Mouse (Mus musculus) intestine, embryonic 16.5 days (tissue): ENCODE measurements at regions not wholly inside any gene's neighbourhood (a gene's known extent, or its start where the extent isn't known, plus 50 kb on each side); places are given as distances from the start of the nearest gene placed in this dataset.

ENCODE experiments used
- ATAC-seq: fragments of 200-750 bp; cut with Nextera tagmentation; 2 replicates; pipeline ENCODE4 v1.8.0; 2017; ENCODE audit warnings: moderate TSS enrichment, moderate library complexity
- H3K27ac ChIP-seq: fragments of 300-500 bp; sonication (generic); 2 replicates; pipeline ENCODE4 v1.5.1; 2014; ENCODE audit warnings: mild to moderate bottlenecking, low read length
- H3K27me3 ChIP-seq: fragments of 300-500 bp; sonication (generic); replicated peaks from 2 replicates; pipeline ENCODE4 v1.6.1; 2014; ENCODE audit warnings: low read length, control low read depth, mixed read lengths; ENCODE audit not compliant: control insufficient read depth, insufficient read depth
- H3K36me3 ChIP-seq: fragments of 300-500 bp; sonication (generic); 2 replicates; pipeline ENCODE4 v1.6.1; 2014; ENCODE audit warnings: low read length, control low read depth; ENCODE audit not compliant: control insufficient read depth, insufficient read depth
- H3K4me1 ChIP-seq: fragments of 300-500 bp; sonication (generic); 2 replicates; pipeline ENCODE4 v1.6.1; 2014; ENCODE audit warnings: low read length, control low read depth, mixed read lengths; ENCODE audit not compliant: control insufficient read depth, insufficient read depth
- H3K4me2 ChIP-seq: fragments of 300-500 bp; sonication (generic); 2 replicates; pipeline ENCODE4 v1.6.1; 2014; ENCODE audit warnings: low read depth, low read length, control low read depth
- H3K4me3 ChIP-seq: fragments of 300-500 bp; sonication (generic); 2 replicates; pipeline ENCODE4 v1.5.1; 2014; ENCODE audit warnings: mild to moderate bottlenecking, low read length
- H3K9ac ChIP-seq: fragments of 300-500 bp; sonication (generic); 2 replicates; pipeline ENCODE4 v1.6.1; 2014; ENCODE audit warnings: low read depth, low read length
- H3K9me3 ChIP-seq: fragments of 300-500 bp; sonication (generic); 2 replicates; pipeline ENCODE4 v1.6.1; 2016; ENCODE audit warnings: low read length, control low read depth; ENCODE audit not compliant: control insufficient read depth
- WGBS: fragments of 180-500 bp; shearing (Covaris S2); extraction: QIAGEN DNeasy Blood & Tissue Kit; methylation state at CpG from one replicate; pipeline ENCODE4 v1.1.7; 2014; 5-methylcytosine and 5-hydroxymethylcytosine counted together

DNA sequence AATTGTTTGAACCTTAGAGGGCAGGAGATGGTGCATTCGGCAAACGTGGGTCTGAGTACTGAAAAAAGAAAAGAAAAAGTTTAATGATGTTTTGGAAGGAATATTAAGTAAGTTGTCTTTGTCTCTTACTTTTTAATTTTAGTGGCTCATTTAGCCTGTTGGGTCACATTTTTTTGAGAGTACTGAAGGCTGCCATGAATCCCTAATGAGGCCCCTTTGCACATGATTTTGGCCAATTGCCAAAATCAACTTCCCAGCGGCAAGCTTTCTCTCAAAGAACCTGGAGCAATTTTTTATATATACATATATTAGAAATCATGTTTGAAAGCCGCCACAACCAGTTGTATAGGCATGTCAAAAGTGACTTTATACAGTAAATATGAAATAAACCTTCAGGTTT, 100.9 kb downstream of the Gm11146 start:
- Histone ChIP-seq H3K9me3 (no peaks in the 10 kb centered on the region), H3K27me3 (no peaks in the 10 kb centered on the region), H3K27ac (peak overlapping the region; percentile 77; the same call in 1 of the 2 replicates), H3K36me3 (no peaks in the 10 kb centered on the region), H3K4me3 (peak overlapping the region; percentile 24), H3K9ac (no peak overlapping the region; the same call in 1 of the 2 replicates), H3K4me2 (peak overlapping the region; percentile 45), H3K4me1 (0 out of 2 replicates have a peak, but pooled peaks cover 5% of the 10 kb centered on the region)
- WGBS = 37% methylated on average over 4 of the region's 4 CpGs
- no peak for ATAC-seq

DNA sequence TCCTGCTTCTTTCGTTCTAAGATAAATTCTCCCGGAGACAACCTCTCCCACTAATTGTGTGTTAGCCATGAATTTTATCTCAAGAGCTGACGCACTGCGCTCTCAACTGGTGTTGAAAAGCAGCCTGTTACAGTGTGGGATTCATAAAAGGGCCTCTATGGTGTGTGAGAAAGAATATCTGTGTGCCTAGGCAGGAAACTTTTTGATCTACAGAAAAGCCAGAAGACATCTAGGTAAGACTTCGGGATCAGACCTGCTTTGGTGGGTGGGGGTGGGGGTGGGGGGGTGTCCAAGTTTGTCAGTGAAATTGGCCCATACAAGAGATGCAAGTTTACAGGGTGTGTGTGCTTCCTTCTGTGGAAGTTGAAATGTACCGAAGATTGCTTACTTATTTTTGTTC, 101.5 kb downstream of the Gm11146 start:
- Histone ChIP-seq H3K9me3 (no peaks in the 10 kb centered on the region), H3K27ac (peak overlapping the region; percentile 77), H3K4me1 (0 out of 2 replicates have a peak, but pooled peaks cover 5% of the 10 kb centered on the region), H3K9ac (peak overlapping the region; percentile 46), H3K36me3 (no peaks in the 10 kb centered on the region), H3K27me3 (no peaks in the 10 kb centered on the region), H3K4me3 (peak overlapping the region; percentile 24), H3K4me2 (peak overlapping the region; percentile 45)
- 38% methylated on average over 6 of the region's 6 CpGs for WGBS
- ATAC-seq = peak; percentile 82

GRCm38 (mm10) chr16:77499537-77500301, 102.2 kb downstream of the Gm11146 start:
- peak overlapping the region; percentile 24; the same call in 1 of the 2 replicates for H3K4me3 ChIP-seq
- no peaks in the 10 kb centered on the region for H3K36me3 ChIP-seq
- H3K4me1 ChIP-seq = 0 out of 2 replicates have a peak, but pooled peaks cover 5% of the 10 kb centered on the region
- H3K4me2 ChIP-seq = peak overlapping the region; percentile 34
- H3K27me3 ChIP-seq = no peaks in the 10 kb centered on the region
- H3K9ac ChIP-seq = no peak overlapping the region
- peak overlapping the region; percentile 46; the same call in 1 of the 2 replicates for H3K27ac ChIP-seq
- ATAC-seq = peak; percentile 98
- WGBS = 36% methylated on average over 18 of the region's 18 CpGs
- H3K9me3 ChIP-seq = no peaks in the 10 kb centered on the region

GRCm38 (mm10) chr16:77495310-77495709, 106.6 kb downstream of the Gm11146 start:
- Histone ChIP-seq H3K4me1 (no peaks in the 10 kb centered on the region), H3K9ac (no peak overlapping the region), H3K9me3 (no peaks in the 10 kb centered on the region), H3K27me3 (no peaks in the 10 kb centered on the region), H3K27ac (no peak overlapping the region), H3K4me3 (no peak overlapping the region), H3K4me2 (no peak overlapping the region), H3K36me3 (no peaks in the 10 kb centered on the region)
- no peak for ATAC-seq
- WGBS = 95% methylated on average over 7 of the region's 7 CpGs

GRCm38 (mm10) chr16:77494042-77494441, 107.9 kb downstream of the Gm11146 start:
- 79% methylated on average over 7 of the region's 7 CpGs for WGBS
- Histone ChIP-seq H3K9ac (no peak overlapping the region), H3K36me3 (no peaks in the 10 kb centered on the region), H3K4me2 (no peak overlapping the region), H3K4me1 (no peaks in the 10 kb centered on the region), H3K4me3 (no peak overlapping the region), H3K27me3 (no peaks in the 10 kb centered on the region), H3K9me3 (no peaks in the 10 kb centered on the region), H3K27ac (no peak overlapping the region)
- no peak for ATAC-seq

- Histone ChIP-seq H3K9ac (no peak overlapping the region), H3K27me3 (no peaks in the 10 kb centered on the region), H3K9me3 (no peaks in the 10 kb centered on the region), H3K36me3 (no peaks in the 10 kb centered on the region), H3K27ac (no peak overlapping the region), H3K4me2 (no peak overlapping the region), H3K4me1 (no peaks in the 10 kb centered on the region), H3K4me3 (no peak overlapping the region)
- ATAC-seq = no peak
- WGBS = 94% methylated on average over 1 of the region's 1 CpGs
These were observed 113.7 kb downstream of the Gm11146 start for GRCm38 (mm10) chr16:77488155-77488554.

DNA sequence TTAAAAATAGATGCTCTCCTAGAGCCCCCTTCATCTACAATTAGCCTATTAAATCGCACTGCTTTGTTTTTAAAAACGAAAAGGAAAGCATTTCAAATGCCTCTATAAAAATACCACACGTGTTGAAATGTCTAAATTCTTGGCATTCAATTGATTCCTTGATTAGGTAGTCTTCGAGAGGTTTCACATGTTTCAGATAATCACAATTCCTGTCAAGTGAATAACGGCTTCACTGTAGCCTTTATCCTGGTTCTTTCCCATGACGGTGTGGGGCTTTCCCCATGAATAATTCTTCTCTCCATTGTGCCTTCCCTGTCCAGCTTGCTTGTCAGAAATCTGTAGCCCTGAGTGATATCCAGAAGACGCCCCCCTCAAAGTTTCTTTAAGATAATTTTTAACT, 122.1 kb downstream of the Gm11146 start:
- 69% methylated on average over 7 of the region's 7 CpGs for WGBS
- ATAC-seq = no peak
- no peaks in the 10 kb centered on the region for H3K27me3 ChIP-seq

DNA sequence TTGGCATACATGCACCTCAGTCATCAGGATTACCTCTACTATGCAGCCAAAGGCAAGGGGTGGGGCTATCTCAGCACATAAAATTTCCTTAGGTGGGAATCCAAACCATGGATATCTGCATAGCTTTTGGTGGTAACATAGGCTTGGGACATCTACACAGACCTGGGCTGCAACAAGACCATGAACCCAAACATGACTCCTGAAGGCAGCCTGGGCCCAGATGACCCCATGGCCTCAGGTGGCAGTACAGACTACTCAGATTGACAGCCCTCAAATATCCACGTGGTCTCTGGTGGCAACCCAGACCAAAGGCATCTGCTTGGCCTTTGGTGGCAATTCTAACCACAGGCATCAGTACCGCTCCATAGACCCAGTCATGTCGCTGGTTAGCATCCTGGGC, 130.0 kb downstream of the Gm11146 start:
- Histone ChIP-seq H3K36me3 (no peaks in the 10 kb centered on the region), H3K4me1 (no peaks in the 10 kb centered on the region), H3K9ac (no peak overlapping the region), H3K4me3 (no peak overlapping the region), H3K9me3 (no peaks in the 10 kb centered on the region), H3K4me2 (no peak overlapping the region), H3K27me3 (no peaks in the 10 kb centered on the region), H3K27ac (no peak overlapping the region)
- 94% methylated on average over 3 of the region's 3 CpGs for WGBS
- no peak for ATAC-seq

More for the DNA sequence above, 122.1 kb downstream of the Gm11146 start:
- H3K4me1 ChIP-seq = no peaks in the 10 kb centered on the region
- no peak overlapping the region for H3K27ac ChIP-seq
- H3K4me2 ChIP-seq = no peak overlapping the region
- H3K4me3 ChIP-seq = no peak overlapping the region
- H3K36me3 ChIP-seq = no peaks in the 10 kb centered on the region
- H3K9me3 ChIP-seq = no peaks in the 10 kb centered on the region
- H3K9ac ChIP-seq = no peak overlapping the region

- 85% methylated on average over 4 of the region's 4 CpGs for WGBS
These were observed 132.0 kb downstream of the Gm11146 start for GRCm38 (mm10) chr16:77469903-77470302.

More at GRCm38 (mm10) chr16:77469903-77470302, 132.0 kb downstream of the Gm11146 start:
- Histone ChIP-seq H3K36me3 (no peaks in the 10 kb centered on the region), H3K4me3 (no peak overlapping the region), H3K27me3 (no peaks in the 10 kb centered on the region), H3K9me3 (no peaks in the 10 kb centered on the region), H3K4me1 (no peaks in the 10 kb centered on the region), H3K9ac (no peak overlapping the region), H3K4me2 (no peak overlapping the region), H3K27ac (no peak overlapping the region)
- ATAC-seq = peak; percentile 75
